Mouse (Mus musculus) erythroblast, embryonic 14.5 days (primary cell): ENCODE results near the gene Scarb2.

Experiments used
- GATA1 ChIP-seq: IDR thresholded peaks from 2 replicates; pipeline ENCODE4 v1.6.1; 2012; ENCODE audit warnings: low read length, inconsistent platforms, mixed read lengths
- TAL1 ChIP-seq: IDR thresholded peaks from 3 replicates; pipeline ENCODE4 v1.6.1; 2012; ENCODE audit warnings: low read length, inconsistent platforms, mixed read lengths

DNA sequence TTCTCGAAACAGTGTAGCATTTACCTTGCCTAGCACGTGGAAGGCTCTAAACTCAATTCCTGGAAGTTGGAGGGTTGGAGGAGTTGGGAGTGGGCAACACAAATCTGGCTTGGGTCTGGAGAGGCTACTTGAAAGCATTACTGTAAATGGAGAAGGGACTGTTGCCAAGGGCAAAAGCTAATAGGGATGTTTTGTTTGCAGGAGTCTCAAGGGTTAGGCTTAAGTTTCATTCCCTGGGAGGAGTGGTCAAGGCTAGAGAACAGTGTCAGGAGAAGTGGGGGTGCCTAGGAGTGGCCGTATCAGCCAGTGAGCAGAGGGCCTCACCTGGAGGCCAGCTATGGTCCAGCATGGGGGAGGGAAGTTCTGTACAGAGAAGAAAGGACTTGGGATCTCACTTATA lies 18.2 kb downstream of the Scarb2 start:
- TF ChIP-seq TAL1 (no peak), GATA1 (no peak)
